Mouse (Mus musculus): ENCODE results near the gene Pdk1.
A peak's percentile ranks its signal among the peaks of the same experiment; 100 is the strongest.

Pdk1 gene

DNA sequence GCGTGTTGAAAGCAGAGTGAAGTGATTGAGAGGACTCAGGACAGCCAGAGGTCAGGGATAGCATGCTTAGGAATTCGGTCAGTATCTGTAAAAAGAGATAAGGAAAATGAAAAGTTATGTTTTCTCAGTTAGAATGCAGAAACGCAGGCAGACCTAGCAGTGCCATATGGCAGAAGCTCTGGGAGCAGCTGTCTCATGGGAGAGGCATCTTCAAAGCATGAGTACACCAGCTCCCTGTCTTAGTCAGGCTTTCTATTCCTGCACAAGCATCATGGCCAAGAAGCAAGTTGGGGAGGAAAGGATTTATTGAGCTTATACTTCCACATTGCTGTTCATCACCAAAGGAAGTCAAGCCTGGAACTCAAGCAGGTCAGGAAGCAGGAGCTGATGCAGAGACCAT, 8.0 kb upstream of the Pdk1 start:
- Histone ChIP-seq H3K36me3 (ENCODE audit: control insufficient read depth, insufficient read depth, low read length, poor library complexity, severe bottlenecking) (no peaks in the 10 kb centered on the region), H3K27me3 (ENCODE audit: control insufficient read depth, insufficient read depth, low read length, poor library complexity, severe bottlenecking) (0 out of 2 replicates have a peak, but pooled peaks cover 2% of the 10 kb centered on the region)
- DNase-seq (ENCODE audit: low read depth, low spot score), result no peak

GRCm38 (mm10) chr2:71865935-71866334, 7.1 kb upstream of the Pdk1 start:
- DNase-seq (ENCODE audit: low read depth, low spot score), result peak; percentile 29
- Histone ChIP-seq H3K36me3 (ENCODE audit: control insufficient read depth, insufficient read depth, low read length, poor library complexity, severe bottlenecking) (no peaks in the 10 kb centered on the region), H3K27me3 (ENCODE audit: control insufficient read depth, insufficient read depth, low read length, poor library complexity, severe bottlenecking) (0 out of 2 replicates have a peak, but pooled peaks cover 2% of the 10 kb centered on the region)

- Histone ChIP-seq H3K36me3 (ENCODE audit: control insufficient read depth, insufficient read depth, low read length, poor library complexity, severe bottlenecking) (no peaks in the 10 kb centered on the region), H3K27me3 (ENCODE audit: control insufficient read depth, insufficient read depth, low read length, poor library complexity, severe bottlenecking) (0 out of 2 replicates have a peak, but pooled peaks cover 2% of the 10 kb centered on the region)
- DNase-seq (ENCODE audit: low read depth, low spot score), result peak; percentile 70
Measured at GRCm38 (mm10) chr2:71866565-71866964, 6.5 kb upstream of the Pdk1 start.

DNA sequence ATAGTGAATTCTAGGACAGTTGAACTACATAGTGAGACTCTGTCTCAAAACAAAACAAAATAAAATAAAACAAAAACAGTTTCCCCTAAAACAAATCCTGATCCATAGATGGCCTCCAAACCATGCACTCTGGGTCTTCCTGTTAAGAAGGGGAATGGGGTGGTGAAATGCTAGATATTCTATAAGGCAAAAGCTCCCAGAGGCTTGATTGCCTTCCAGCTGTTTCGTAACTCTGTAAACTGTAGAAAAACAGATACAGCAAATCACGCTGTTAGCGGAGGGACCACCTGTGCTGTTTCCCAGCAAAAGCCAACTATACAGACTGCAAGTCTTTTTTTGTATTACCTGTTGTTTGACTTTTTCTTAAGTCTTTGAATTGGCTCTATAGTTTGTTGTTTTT, 6.0 kb upstream of the Pdk1 start:
- Histone ChIP-seq H3K27me3 (ENCODE audit: control insufficient read depth, insufficient read depth, low read length, poor library complexity, severe bottlenecking) (0 out of 2 replicates have a peak, but pooled peaks cover 2% of the 10 kb centered on the region), H3K36me3 (ENCODE audit: control insufficient read depth, insufficient read depth, low read length, poor library complexity, severe bottlenecking) (no peaks in the 10 kb centered on the region)
- DNase-seq (ENCODE audit: low read depth, low spot score), result no peak

GRCm38 (mm10) chr2:71867480-71867879, 5.5 kb upstream of the Pdk1 start:
- Histone ChIP-seq H3K27me3 (ENCODE audit: control insufficient read depth, insufficient read depth, low read length, poor library complexity, severe bottlenecking) (0 out of 2 replicates have a peak, but pooled peaks cover 2% of the 10 kb centered on the region), H3K36me3 (ENCODE audit: control insufficient read depth, insufficient read depth, low read length, poor library complexity, severe bottlenecking) (no peaks in the 10 kb centered on the region)
- DNase-seq (ENCODE audit: low read depth, low spot score), result no peak

GRCm38 (mm10) chr2:71868256-71868655, 4.8 kb upstream of the Pdk1 start:
- H3K36me3 ChIP-seq (ENCODE audit: control insufficient read depth, insufficient read depth, low read length, poor library complexity, severe bottlenecking), result no peaks in the 10 kb centered on the region
- DNase-seq (ENCODE audit: low read depth, low spot score), result no peak

GRCm38 (mm10) chr2:71872141-71872540, 883 bp upstream of the Pdk1 start:
- DNase-seq (ENCODE audit: low read depth, low spot score), result no peak
- no peaks in the 10 kb centered on the region for H3K36me3 ChIP-seq (ENCODE audit: control insufficient read depth, insufficient read depth, low read length, poor library complexity, severe bottlenecking)
- H3K27me3 ChIP-seq (ENCODE audit: control insufficient read depth, insufficient read depth, low read length, poor library complexity, severe bottlenecking), result 0 out of 2 replicates have a peak, but pooled peaks cover under 1% of the 10 kb centered on the region

More at GRCm38 (mm10) chr2:71868256-71868655, 4.8 kb upstream of the Pdk1 start:
- H3K27me3 ChIP-seq (ENCODE audit: control insufficient read depth, insufficient read depth, low read length, poor library complexity, severe bottlenecking), result 0 out of 2 replicates have a peak, but pooled peaks cover 2% of the 10 kb centered on the region

GRCm38 (mm10) chr2:71873474-71874322, 674 bp downstream of the Pdk1 start:
- H3K27me3 ChIP-seq (ENCODE audit: control insufficient read depth, insufficient read depth, low read length, poor library complexity, severe bottlenecking), result no peaks in the 10 kb centered on the region
- no peaks in the 10 kb centered on the region for H3K36me3 ChIP-seq (ENCODE audit: control insufficient read depth, insufficient read depth, low read length, poor library complexity, severe bottlenecking)
- DNase-seq (ENCODE audit: low read depth, low spot score), result no peak

DNA sequence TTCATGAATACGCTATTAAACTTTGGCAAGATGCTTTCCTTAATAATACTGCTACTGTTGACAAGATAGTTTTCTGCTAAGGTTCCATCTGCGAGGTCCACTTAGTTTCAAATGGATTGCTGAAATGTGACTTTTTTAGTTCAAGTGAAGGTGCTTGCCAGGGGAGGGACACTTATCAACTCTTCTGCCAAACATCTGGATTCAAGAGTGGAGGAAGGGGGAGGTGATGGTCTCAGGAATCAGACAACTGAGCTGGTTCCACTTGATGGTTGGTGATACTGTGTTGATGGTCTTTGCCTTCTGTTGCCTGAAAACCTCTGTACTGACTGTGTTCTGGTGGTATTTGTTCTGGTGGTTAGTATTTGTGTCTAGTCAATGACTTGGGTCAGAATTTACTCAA, 1.4 kb downstream of the Pdk1 start:
- Histone ChIP-seq H3K36me3 (ENCODE audit: control insufficient read depth, insufficient read depth, low read length, poor library complexity, severe bottlenecking) (no peaks in the 10 kb centered on the region), H3K27me3 (ENCODE audit: control insufficient read depth, insufficient read depth, low read length, poor library complexity, severe bottlenecking) (no peaks in the 10 kb centered on the region)
- DNase-seq (ENCODE audit: low read depth, low spot score), result no peak

GRCm38 (mm10) chr2:71874836-71875235, 1.8 kb downstream of the Pdk1 start:
- no peak for DNase-seq (ENCODE audit: low read depth, low spot score)
- H3K27me3 ChIP-seq (ENCODE audit: control insufficient read depth, insufficient read depth, low read length, poor library complexity, severe bottlenecking), result no peaks in the 10 kb centered on the region
- no peaks in the 10 kb centered on the region for H3K36me3 ChIP-seq (ENCODE audit: control insufficient read depth, insufficient read depth, low read length, poor library complexity, severe bottlenecking)

GRCm38 (mm10) chr2:71877865-71878264, 4.8 kb downstream of the Pdk1 start:
- H3K27me3 ChIP-seq (ENCODE audit: control insufficient read depth, insufficient read depth, low read length, poor library complexity, severe bottlenecking), result no peaks in the 10 kb centered on the region
- H3K36me3 ChIP-seq (ENCODE audit: control insufficient read depth, insufficient read depth, low read length, poor library complexity, severe bottlenecking), result 0 out of 2 replicates have a peak, but pooled peaks cover 2% of the 10 kb centered on the region
- DNase-seq (ENCODE audit: low read depth, low spot score), result no peak

DNA sequence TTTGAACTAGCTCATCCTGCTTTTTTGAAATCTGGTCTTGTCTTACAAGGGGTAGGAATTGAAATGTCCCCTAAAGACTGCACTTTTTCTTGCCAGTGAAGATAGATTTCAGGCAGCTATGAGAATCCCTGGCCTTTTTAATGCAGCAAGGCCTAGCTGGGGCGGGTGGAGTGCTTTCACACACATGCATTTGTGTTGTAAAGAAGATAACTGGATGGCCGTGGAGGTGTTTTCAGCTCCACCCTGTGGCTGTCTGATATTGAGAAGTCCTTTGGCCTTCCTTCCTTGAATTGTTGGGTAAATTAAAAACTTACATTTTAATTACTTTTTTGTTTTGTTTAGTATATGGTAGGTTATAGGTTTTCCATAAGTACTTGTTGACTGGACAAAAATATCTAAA, 5.4 kb downstream of the Pdk1 start:
- no peaks in the 10 kb centered on the region for H3K27me3 ChIP-seq (ENCODE audit: control insufficient read depth, insufficient read depth, low read length, poor library complexity, severe bottlenecking)
- no peak for DNase-seq (ENCODE audit: low read depth, low spot score)
- 0 out of 2 replicates have a peak, but pooled peaks cover 2% of the 10 kb centered on the region for H3K36me3 ChIP-seq (ENCODE audit: control insufficient read depth, insufficient read depth, low read length, poor library complexity, severe bottlenecking)

DNA sequence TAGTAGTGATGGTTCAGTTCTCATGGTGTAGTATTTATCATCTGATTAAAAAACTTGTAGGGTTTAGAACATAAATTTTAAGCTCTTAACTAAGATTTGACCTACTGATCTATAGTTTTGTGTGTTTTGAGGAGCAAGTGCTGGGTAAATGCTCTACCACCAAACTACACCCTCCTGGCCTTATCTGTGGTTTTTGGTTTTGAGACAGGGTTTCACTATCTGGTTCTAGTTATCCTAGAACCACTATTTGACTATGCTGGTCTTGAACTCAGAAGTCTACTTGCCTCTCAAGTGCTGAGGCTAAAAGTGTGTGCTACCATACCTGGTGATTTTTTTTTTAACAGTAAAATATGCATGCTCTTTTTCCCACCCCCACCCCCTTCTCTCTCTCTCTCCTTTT, 5.9 kb downstream of the Pdk1 start:
- Histone ChIP-seq H3K27me3 (ENCODE audit: control insufficient read depth, insufficient read depth, low read length, poor library complexity, severe bottlenecking) (no peaks in the 10 kb centered on the region), H3K36me3 (ENCODE audit: control insufficient read depth, insufficient read depth, low read length, poor library complexity, severe bottlenecking) (peaks cover 4% of the 10 kb centered on the region; the same call in 1 of the 2 replicates)
- no peak for DNase-seq (ENCODE audit: low read depth, low spot score)

GRCm38 (mm10) chr2:71882914-71883651, 10.1 kb downstream of the Pdk1 start:
- DNase-seq (ENCODE audit: low read depth, low spot score), result no peak
- peaks cover 11% of the 10 kb centered on the region for H3K36me3 ChIP-seq (ENCODE audit: control insufficient read depth, insufficient read depth, low read length, poor library complexity, severe bottlenecking)
- no peaks in the 10 kb centered on the region for H3K27me3 ChIP-seq (ENCODE audit: control insufficient read depth, insufficient read depth, low read length, poor library complexity, severe bottlenecking)

- Histone ChIP-seq H3K36me3 (ENCODE audit: control insufficient read depth, insufficient read depth, low read length, poor library complexity, severe bottlenecking) (peaks cover 12% of the 10 kb centered on the region), H3K27me3 (ENCODE audit: control insufficient read depth, insufficient read depth, low read length, poor library complexity, severe bottlenecking) (no peaks in the 10 kb centered on the region; the same call in 1 of the 2 replicates)
- DNase-seq (ENCODE audit: low read depth, low spot score), result no peak
Measured at GRCm38 (mm10) chr2:71887269-71887668, 14.2 kb downstream of the Pdk1 start.

All from splenic B cell, adult 2 months (primary cell).